Comparison of ENCODE assay signal across 7 mouse cellular contexts in the genomic region with DNA sequence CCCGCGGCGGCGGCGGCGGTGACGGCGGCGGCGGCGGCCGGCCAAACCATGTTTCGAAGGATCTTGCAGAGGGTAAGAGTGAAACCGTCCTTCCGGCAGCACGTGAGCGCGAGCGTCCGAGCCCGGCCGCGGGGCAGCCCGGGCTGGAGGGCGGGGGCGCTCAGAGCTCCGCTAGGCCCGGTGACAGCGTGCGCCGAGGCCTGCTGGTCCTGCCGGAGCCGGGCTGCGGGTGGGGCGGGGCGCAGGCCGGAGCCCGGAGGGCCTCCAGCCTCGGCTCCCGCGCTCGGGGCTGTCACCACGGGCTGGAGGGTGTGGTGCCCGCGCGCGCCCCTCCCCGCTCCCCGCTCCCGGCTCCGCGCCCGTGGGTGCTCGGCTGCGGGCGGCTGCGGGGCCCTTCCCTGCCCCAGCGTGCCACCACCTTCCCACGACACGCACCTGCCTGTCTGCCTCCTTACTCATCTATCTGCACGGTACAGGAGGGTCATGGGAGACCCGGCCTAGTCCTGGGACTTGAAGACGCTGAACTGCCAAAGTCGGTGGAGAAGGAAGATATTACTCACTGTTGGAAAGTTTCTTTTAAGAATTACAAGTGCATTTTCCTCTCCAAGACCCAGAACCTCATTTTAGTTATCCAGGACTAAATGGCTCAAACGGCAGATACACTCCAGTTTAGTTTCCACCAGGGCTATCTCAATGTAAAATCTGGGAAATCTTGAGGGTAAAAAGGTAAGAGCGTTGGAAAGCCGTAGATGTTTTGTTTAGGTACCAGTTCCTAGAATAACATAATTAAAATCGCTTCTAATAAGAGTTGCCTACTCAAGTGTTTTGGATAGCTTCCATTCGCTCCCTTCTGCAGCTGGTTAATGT. TPM values are rescaled to one million over a fixed set of nuclear protein-coding genes. Genes with fewer than 3 reads are reported as not detected.
DNase-seq lines count a peak whose midpoint lies in the region; ATAC-seq and TF ChIP-seq lines count a peak whose summit lies in the region.

No protein-coding gene starts in this region.

- DNase-seq in right cerebral cortex, adult 2 months (ENCODE audit: low spot score in 2 of 2) = peak; percentile 29 to 32
- no peak for DNase-seq in right cerebral cortex, postnatal 4 days
- peak; percentile 10 for DNase-seq in fibroblast of lung, adult 2 months (ENCODE audit: low read depth)
- no peak for DNase-seq in natural killer cell, adult 2 months (ENCODE audit: low spot score in 2 of 2)

- peak overlapping the region; percentile 82 for H3K9ac ChIP-seq in limb, embryonic 13.5 days
- peak overlapping the region; percentile 88 for H3K9ac ChIP-seq in neural tube, embryonic 12.5 days

- WGBS in limb, embryonic 13.5 days = 6% methylated on average over 58 of the region's 69 CpGs
- 5% methylated on average over 64 of the region's 69 CpGs for WGBS in neural tube, embryonic 12.5 days

- peak overlapping the region; percentile 86 for H3K4me2 ChIP-seq in limb, embryonic 13.5 days (replicated peaks)
- H3K4me2 ChIP-seq in neural tube, embryonic 12.5 days (replicated peaks) = peak overlapping the region; percentile 91

- peak overlapping the region; percentile 99 for H3K4me3 ChIP-seq in bone marrow macrophage, adult 2 months (ENCODE audit: insufficient read depth, low read length)
- H3K4me3 ChIP-seq in limb, embryonic 13.5 days = peak overlapping the region; percentile 63
- peak overlapping the region; percentile 80 for H3K4me3 ChIP-seq in neural tube, embryonic 12.5 days

- no peak for TF ChIP-seq CTCF in bone marrow macrophage, adult 2 months (IDR thresholded peaks at IDR 0.05; ENCODE audit: low read depth, low read length)

- no peaks in the 10 kb centered on the region for H3K36me3 ChIP-seq in limb, embryonic 13.5 days
- no peaks in the 10 kb centered on the region for H3K36me3 ChIP-seq in neural tube, embryonic 12.5 days

- peak overlapping the region; percentile 84 for H3K27ac ChIP-seq in bone marrow macrophage, adult 2 months (ENCODE audit: insufficient read depth, low read depth, low read length)
- peak overlapping the region; percentile 83 for H3K27ac ChIP-seq in limb, embryonic 13.5 days
- H3K27ac ChIP-seq in neural tube, embryonic 12.5 days = peak overlapping the region; percentile 87

- H3K4me1 ChIP-seq in bone marrow macrophage, adult 2 months (ENCODE audit: control insufficient read depth, insufficient read depth, low read length) = peaks cover 17% of the 10 kb centered on the region
- H3K4me1 ChIP-seq in limb, embryonic 13.5 days = peaks cover 16% of the 10 kb centered on the region
- peaks cover 17% of the 10 kb centered on the region for H3K4me1 ChIP-seq in neural tube, embryonic 12.5 days

- TF ChIP-seq POLR2A in bone marrow macrophage, adult 2 months (IDR thresholded peaks at IDR 0.05; ENCODE audit: borderline replicate concordance, low read depth, low read length) = no peak

- no peaks in the 10 kb centered on the region for H3K9me3 ChIP-seq in limb, embryonic 13.5 days
- no peaks in the 10 kb centered on the region for H3K9me3 ChIP-seq in neural tube, embryonic 12.5 days

- ATAC-seq in limb, embryonic 13.5 days (ENCODE audit: low FRiP score, low read depth) = peak; percentile 77
- peak; percentile 89 for ATAC-seq in neural tube, embryonic 12.5 days (ENCODE audit: low FRiP score, low read depth)

- H3K27me3 ChIP-seq in limb, embryonic 13.5 days = no peaks in the 10 kb centered on the region
- no peaks in the 10 kb centered on the region for H3K27me3 ChIP-seq in neural tube, embryonic 12.5 days (replicated peaks)

RNA-seq across cellular contexts. Expression of a gene that starts 0.7 kb away (rescaled TPM):
- polyA plus RNA-seq in bone marrow macrophage, adult 2 months (2012; ENCODE audit: insufficient read depth, insufficient read length, missing spikeins) = 37.9 and 43.9 TPM in 2 replicates
- polyA plus RNA-seq in limb, embryonic 13.5 days (2015; fragmentation: Nextera tagmentation; extraction: Ambion mirVana) = 17.6 and 19.4 TPM in 2 replicates
- 15.9 and 16.8 TPM in 2 replicates for polyA plus RNA-seq in neural tube, embryonic 12.5 days (2016; fragmentation: Nextera tagmentation; extraction: Ambion mirVana)

Comparison
In these comparisons a context has a peak if more than half of its experiments do, and no peak if none do; other contexts are left out.
1. DNase-seq: peak in right cerebral cortex, adult 2 months (2 of 2) and fibroblast of lung, adult 2 months (single experiment); none in right cerebral cortex, postnatal 4 days (single experiment) and natural killer cell, adult 2 months (0 of 2).
2. Peak in every context shown above with its lines, with median percentiles within 50 percentile points of each other: H3K27ac ChIP-seq and H3K4me3 ChIP-seq.